Mouse (Mus musculus) midbrain, embryonic 11.5 days (tissue): ENCODE measurements around the gene Mta1. TPM values are rescaled to one million over a fixed set of nuclear protein-coding genes. Genes with fewer than 3 reads are reported as not detected.

Experiments used
- ATAC-seq: fragments of 200-750 bp; cut with Nextera tagmentation; 2 replicates; pipeline ENCODE4 v1.8.0; 2017; ENCODE audit warnings: moderate TSS enrichment, moderate library complexity; ENCODE audit not compliant: low FRiP score
- DNase-seq: peaks from one replicate; pipeline ENCODE4 v3.0.0; 2015; ENCODE audit warnings: low spot score; ENCODE audit errors: missing footprints
- H3K27ac ChIP-seq: fragments of 300-500 bp; sonication (generic); 2 replicates; pipeline ENCODE4 v1.5.1; 2014; ENCODE audit warnings: low read depth, low read length
- H3K27me3 ChIP-seq: fragments of 300-500 bp; sonication (generic); 2 replicates; pipeline ENCODE4 v1.6.1; 2014; ENCODE audit warnings: mild to moderate bottlenecking, low read length, moderate library complexity, mixed read lengths; ENCODE audit not compliant: control insufficient read depth, insufficient read depth
- H3K36me3 ChIP-seq: fragments of 300-500 bp; sonication (generic); 2 replicates; pipeline ENCODE4 v1.6.1; 2014; ENCODE audit warnings: mild to moderate bottlenecking, low read length, moderate library complexity, mixed read lengths; ENCODE audit not compliant: control insufficient read depth, insufficient read depth
- H3K4me1 ChIP-seq: fragments of 300-500 bp; sonication (generic); 2 replicates; pipeline ENCODE4 v1.6.1; 2014; ENCODE audit warnings: low read length; ENCODE audit not compliant: control insufficient read depth, insufficient read depth
- H3K4me2 ChIP-seq: fragments of 300-500 bp; sonication (generic); 2 replicates; pipeline ENCODE4 v1.6.1; 2014; ENCODE audit warnings: mild to moderate bottlenecking, moderate library complexity
- H3K4me3 ChIP-seq: fragments of 300-500 bp; sonication (generic); 2 replicates; pipeline ENCODE4 v1.5.1; 2014; ENCODE audit warnings: low read depth, low read length
- H3K9ac ChIP-seq: fragments of 300-500 bp; sonication (generic); 2 replicates; pipeline ENCODE4 v1.6.1; 2014; ENCODE audit warnings: low read length
- H3K9me3 ChIP-seq: fragments of 300-500 bp; sonication (generic); 2 replicates; pipeline ENCODE4 v1.6.1; 2016; ENCODE audit warnings: low read length; ENCODE audit not compliant: control insufficient read depth
- WGBS: fragments of 180-500 bp; shearing (Covaris S2); extraction: QIAGEN DNeasy Blood & Tissue Kit; methylation state at CpG from one replicate; pipeline ENCODE4 v1.1.7; 2014; 5-methylcytosine and 5-hydroxymethylcytosine counted together
- polyA plus RNA-seq: library from polyadenylated mRNA; unstranded; fragments of >200 nt; fragmentation: Nextera tagmentation; extraction: Ambion mirVana; gene quantifications from 2 replicates; pipeline ENCODE4 v1.2.1, GENCODE M21; 2014

Gene Mta1
- polyA plus RNA-seq, 1 experiment from 2014 or later, result 21.4 TPM

DNA sequence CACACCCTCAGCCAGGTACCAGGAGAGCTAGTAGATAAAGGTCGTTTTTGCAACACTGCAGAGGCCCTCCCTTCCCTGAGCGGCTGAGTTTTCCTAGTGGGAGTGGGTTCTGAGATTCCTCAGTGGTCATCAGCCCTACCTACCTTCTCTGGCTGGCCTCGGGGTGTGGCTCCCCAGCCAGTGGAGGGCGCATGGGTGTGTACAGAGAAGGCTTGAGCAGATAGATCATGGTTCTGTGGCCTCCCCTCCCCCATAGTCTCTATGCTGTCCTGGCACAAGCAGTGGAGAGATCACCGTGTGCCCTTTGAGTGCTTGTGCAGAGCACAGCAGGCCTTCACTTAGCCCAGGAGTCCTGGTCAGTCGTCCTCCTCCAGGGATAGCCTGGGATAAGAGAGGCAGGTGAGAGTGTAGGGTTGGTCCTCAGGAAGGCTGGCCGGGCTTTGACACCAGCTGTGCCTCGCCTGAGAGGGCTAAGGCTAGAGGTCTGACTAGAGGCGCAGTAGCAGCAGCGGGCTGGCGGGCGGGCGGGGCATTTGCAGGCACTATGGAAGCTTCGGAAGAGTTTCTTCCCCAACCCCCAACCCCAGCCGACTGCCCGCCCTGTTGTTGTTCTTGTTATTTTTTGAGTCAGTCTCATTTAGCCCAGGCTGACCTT lies 50.4 kb downstream of the Mta1 start:
- peaks cover 13% of the 10 kb centered on the region; the same call in 1 of the 2 replicates for H3K27me3 ChIP-seq
- WGBS, result 35% methylated on average over 16 of the region's 16 CpGs
- peak; percentile 84 for DNase-seq
- no peaks in the 10 kb centered on the region for H3K9me3 ChIP-seq
- H3K9ac ChIP-seq, result no peak overlapping the region
- H3K4me2 ChIP-seq, result no peak overlapping the region
- ATAC-seq, result no peak
- no peak overlapping the region for H3K4me3 ChIP-seq
- peaks cover 13% of the 10 kb centered on the region for H3K4me1 ChIP-seq
- no peak overlapping the region for H3K27ac ChIP-seq
- H3K36me3 ChIP-seq, result peaks cover 4% of the 10 kb centered on the region; the same call in 1 of the 2 replicates

DNA sequence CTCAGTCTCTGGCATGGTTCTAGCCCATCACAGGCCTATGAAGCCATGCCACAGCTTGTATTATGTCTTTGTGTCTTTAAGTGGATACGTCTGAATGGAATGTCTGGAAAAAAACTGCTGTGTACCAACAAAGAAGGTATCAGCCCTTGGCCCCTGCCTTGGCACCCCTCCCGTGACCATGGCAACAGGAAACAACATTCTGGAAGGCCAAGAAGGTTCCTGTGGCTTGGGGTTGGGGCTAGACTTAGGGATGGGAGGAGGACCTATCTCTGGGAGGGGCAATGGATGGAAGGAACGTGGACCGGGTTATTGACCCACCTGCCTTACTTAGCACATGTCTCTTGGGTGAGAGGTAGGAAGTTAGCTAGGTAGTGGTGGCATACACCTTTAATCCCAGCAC lies 51.3 kb downstream of the Mta1 start:
- H3K9me3 ChIP-seq, result no peaks in the 10 kb centered on the region
- H3K27me3 ChIP-seq, result peaks cover 13% of the 10 kb centered on the region; the same call in 1 of the 2 replicates
- WGBS, result 59% methylated on average over 4 of the region's 4 CpGs
- H3K9ac ChIP-seq, result 0 out of 2 replicates have a peak overlapping the region, but pooled peaks have one; percentile 5
- peaks cover 13% of the 10 kb centered on the region for H3K4me1 ChIP-seq
- no peak for DNase-seq
- no peak overlapping the region for H3K4me3 ChIP-seq
- peaks cover 4% of the 10 kb centered on the region; the same call in 1 of the 2 replicates for H3K36me3 ChIP-seq
- no peak for ATAC-seq
- H3K4me2 ChIP-seq, result no peak overlapping the region
- no peak overlapping the region for H3K27ac ChIP-seq

DNA sequence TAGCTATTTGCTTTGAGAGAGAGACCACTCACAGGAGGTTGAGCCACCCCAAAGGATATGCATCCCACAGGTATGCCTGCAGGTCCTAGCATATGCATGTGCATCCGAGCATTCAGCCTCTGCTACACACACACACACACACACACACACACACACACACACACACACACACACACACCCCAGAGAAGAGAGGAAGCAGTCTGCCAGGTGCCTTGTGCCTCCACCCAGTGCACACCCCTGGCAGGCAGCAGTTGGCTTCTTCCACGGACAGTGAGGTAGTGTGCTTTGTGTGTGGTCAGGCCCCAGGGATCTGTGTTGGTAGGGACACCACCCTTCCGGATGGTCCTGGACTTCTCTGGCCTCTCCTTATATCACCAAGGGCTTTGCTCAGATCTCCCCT lies 51.8 kb downstream of the Mta1 start:
- DNase-seq (peak; percentile 75), ATAC-seq (no peak)
- no peak overlapping the region for H3K9ac ChIP-seq
- no peak overlapping the region for H3K27ac ChIP-seq
- H3K4me2 ChIP-seq, result no peak overlapping the region
- 0 out of 2 replicates have a peak, but pooled peaks cover 2% of the 10 kb centered on the region for H3K36me3 ChIP-seq
- peaks cover 13% of the 10 kb centered on the region for H3K4me1 ChIP-seq
- H3K4me3 ChIP-seq, result no peak overlapping the region
- peaks cover 13% of the 10 kb centered on the region; the same call in 1 of the 2 replicates for H3K27me3 ChIP-seq
- 74% methylated on average over 3 of the region's 3 CpGs for WGBS
- no peaks in the 10 kb centered on the region for H3K9me3 ChIP-seq

DNA sequence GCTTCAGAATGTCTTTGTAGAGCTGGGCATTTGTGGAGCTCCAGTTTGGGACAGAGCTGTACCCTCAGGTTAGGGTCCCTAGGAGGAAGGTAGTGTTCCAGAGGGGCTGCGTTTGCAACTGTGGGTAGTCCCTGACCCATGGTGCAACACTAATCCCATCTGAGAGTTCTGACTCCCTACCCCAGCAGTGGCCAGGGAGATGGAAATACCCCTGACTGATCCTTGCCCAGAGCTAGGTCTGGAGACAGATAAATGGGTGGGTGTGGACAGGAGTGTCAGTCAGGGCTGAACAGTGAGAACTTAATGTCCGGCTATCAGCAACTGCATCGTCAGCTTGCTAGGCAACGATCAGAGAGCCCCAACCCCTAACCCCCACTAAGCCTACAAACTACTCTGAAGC lies 52.5 kb downstream of the Mta1 start:
- peaks cover 19% of the 10 kb centered on the region for H3K4me1 ChIP-seq
- H3K27me3 ChIP-seq, result peaks cover 13% of the 10 kb centered on the region; the same call in 1 of the 2 replicates
- H3K36me3 ChIP-seq, result no peaks in the 10 kb centered on the region
- WGBS, result 78% methylated on average over 4 of the region's 4 CpGs
- DNase-seq (no peak), ATAC-seq (no peak)
- no peak overlapping the region for H3K9ac ChIP-seq
- H3K27ac ChIP-seq, result no peak overlapping the region
- H3K4me2 ChIP-seq, result no peak overlapping the region
- H3K4me3 ChIP-seq, result no peak overlapping the region
- no peaks in the 10 kb centered on the region for H3K9me3 ChIP-seq

DNA sequence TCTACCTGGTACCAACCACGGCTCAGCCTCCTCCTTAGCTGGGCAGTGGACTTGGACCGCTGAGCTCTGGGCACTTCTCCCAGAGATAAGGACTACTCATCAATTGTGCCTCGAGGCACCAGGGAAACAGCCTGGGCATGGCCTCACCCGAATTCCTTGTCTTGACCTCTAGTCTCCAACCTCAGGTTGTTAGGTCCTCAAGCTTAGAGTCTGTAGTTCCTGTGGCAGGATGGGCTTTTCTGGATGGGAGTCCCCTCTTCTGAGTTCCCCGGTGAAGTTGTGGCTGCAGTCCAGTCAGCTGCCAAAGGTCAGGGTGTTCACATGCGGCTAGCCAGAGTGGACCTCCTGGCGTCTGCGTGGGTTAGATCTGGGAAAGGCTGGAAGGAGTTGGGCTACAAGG lies 53.0 kb downstream of the Mta1 start:
- no peak overlapping the region for H3K4me2 ChIP-seq
- peaks cover 19% of the 10 kb centered on the region for H3K4me1 ChIP-seq
- H3K27ac ChIP-seq, result no peak overlapping the region
- ATAC-seq (no peak), DNase-seq (no peak)
- H3K9ac ChIP-seq, result no peak overlapping the region
- H3K9me3 ChIP-seq, result no peaks in the 10 kb centered on the region
- no peak overlapping the region for H3K4me3 ChIP-seq
- H3K27me3 ChIP-seq, result peaks cover 13% of the 10 kb centered on the region; the same call in 1 of the 2 replicates
- WGBS, result 83% methylated on average over 8 of the region's 8 CpGs
- no peaks in the 10 kb centered on the region for H3K36me3 ChIP-seq

DNA sequence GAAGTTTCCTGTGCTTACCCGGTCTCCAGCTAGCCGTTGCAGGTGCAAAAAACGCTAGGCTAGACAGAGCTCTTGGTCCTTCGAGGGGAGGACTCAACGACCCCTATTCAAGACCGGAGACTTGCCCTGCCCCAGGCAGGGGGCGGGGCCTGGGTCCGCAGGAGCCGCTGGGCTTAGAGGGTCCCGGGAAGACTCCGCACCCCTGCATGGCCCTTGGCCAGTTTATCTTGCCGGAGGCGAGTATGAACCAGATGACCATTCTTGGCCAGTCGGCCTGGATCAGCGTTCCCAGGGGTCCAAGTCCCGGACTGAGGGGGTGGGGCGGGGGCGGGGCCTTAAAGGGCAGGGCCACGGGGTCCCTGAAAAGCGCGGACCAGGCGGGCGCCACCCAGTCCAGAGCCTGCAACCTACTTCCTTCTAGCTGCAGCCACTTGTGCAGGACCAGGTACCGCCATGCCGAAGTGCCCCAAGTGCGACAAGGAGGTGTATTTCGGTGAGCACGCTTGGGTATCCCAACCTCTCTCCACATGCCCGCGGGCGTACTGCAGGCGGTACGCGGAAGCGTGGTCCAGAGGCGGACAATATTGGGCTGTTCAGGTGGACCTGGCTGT lies 53.7 kb downstream of the Mta1 start:
- Histone ChIP-seq H3K9ac (peak overlapping the region; percentile 29), H3K27ac (no peak overlapping the region), H3K9me3 (no peaks in the 10 kb centered on the region), H3K4me1 (peaks cover 15% of the 10 kb centered on the region), H3K27me3 (peaks cover 13% of the 10 kb centered on the region; the same call in 1 of the 2 replicates), H3K4me2 (peak overlapping the region; percentile 53), H3K4me3 (peak overlapping the region; percentile 39), H3K36me3 (no peaks in the 10 kb centered on the region)
- under 1% methylated on average over 36 of the region's 36 CpGs for WGBS
- DNase-seq (peak; percentile 94), ATAC-seq (no peak)

DNA sequence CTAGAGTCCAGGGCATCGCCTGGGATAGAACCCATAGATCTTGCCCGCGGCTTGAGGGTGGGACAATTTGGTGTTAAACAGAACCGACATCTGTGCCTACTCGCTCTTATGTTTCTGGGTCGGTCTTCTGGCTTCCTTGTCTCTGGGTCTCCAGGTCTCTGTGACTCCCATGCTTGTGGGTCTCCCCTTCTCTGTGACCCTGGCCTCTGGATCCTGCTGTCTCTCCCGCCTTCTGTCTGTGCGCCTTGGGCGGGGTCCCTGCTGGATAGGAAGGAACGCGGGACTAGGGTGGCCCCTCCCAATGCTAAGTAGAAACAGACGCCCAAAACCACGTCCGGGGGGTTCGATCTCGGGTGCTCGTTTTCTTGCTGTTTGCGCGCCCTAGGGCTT lies 54.2 kb downstream of the Mta1 start:
- peak overlapping the region; percentile 29 for H3K9ac ChIP-seq
- H3K36me3 ChIP-seq, result no peaks in the 10 kb centered on the region
- H3K4me2 ChIP-seq, result peak overlapping the region; percentile 53
- H3K4me1 ChIP-seq, result peaks cover 20% of the 10 kb centered on the region
- ATAC-seq (no peak), DNase-seq (no peak)
- WGBS, result 25% methylated on average over 19 of the region's 19 CpGs
- peak overlapping the region; percentile 39 for H3K4me3 ChIP-seq
- H3K9me3 ChIP-seq, result no peaks in the 10 kb centered on the region
- no peak overlapping the region for H3K27ac ChIP-seq
- peaks cover 13% of the 10 kb centered on the region; the same call in 1 of the 2 replicates for H3K27me3 ChIP-seq

DNA sequence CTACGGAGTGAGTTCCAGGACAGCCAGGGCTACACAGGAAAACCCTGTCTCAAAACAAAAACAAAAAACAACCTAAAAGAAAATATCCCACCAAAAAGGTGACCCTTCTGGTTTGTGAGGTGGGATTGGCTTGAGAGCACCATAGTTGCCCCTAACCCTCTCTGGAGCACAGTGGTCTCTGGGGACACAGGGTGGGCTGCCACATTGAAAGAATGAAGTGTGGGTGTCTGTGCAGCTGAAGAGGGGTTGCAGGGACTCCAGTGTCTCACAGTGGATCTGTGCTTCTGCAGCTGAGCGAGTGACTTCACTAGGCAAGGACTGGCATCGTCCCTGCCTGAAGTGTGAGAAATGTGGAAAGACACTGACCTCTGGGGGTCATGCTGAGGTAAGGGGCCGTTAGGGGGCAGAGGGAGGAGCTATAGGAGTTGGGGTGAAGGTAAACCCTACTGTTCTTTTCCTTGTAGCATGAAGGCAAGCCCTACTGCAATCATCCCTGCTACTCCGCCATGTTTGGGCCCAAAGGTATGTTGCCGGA lies 55.0 kb downstream of the Mta1 start:
- 84% methylated on average over 6 of the region's 6 CpGs for WGBS
- H3K9me3 ChIP-seq, result no peaks in the 10 kb centered on the region
- peaks cover 23% of the 10 kb centered on the region for H3K4me1 ChIP-seq
- H3K9ac ChIP-seq, result no peak overlapping the region
- H3K4me2 ChIP-seq, result no peak overlapping the region
- ATAC-seq, result no peak
- no peak overlapping the region for H3K4me3 ChIP-seq
- DNase-seq, result peak; percentile 70
- peaks cover 13% of the 10 kb centered on the region; the same call in 1 of the 2 replicates for H3K27me3 ChIP-seq
- no peak overlapping the region for H3K27ac ChIP-seq
- no peaks in the 10 kb centered on the region for H3K36me3 ChIP-seq

DNA sequence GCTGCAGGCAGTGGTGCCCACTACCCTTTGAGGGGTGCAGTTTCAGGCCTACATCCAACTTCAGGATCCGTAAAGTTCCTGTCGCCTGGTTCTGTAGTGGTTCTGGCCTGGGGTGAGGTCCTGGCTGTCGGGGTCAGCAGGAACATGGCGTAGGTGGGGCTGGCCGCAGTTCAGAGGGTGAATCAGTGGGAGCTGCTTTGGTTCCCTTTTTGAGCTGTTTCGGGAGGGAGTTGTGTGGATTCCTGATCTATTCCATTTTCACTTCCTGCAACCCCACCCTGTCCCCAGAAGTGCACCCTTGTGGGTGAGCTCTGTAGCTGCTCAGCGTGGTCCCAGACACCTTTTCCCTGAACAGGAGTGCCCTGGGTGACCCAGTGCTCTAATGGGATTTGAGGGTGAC lies 55.9 kb downstream of the Mta1 start:
- no peak overlapping the region for H3K4me2 ChIP-seq
- 88% methylated on average over 7 of the region's 7 CpGs for WGBS
- H3K4me1 ChIP-seq, result peaks cover 23% of the 10 kb centered on the region
- no peaks in the 10 kb centered on the region for H3K9me3 ChIP-seq
- H3K36me3 ChIP-seq, result no peaks in the 10 kb centered on the region
- no peak overlapping the region for H3K9ac ChIP-seq
- peaks cover 13% of the 10 kb centered on the region; the same call in 1 of the 2 replicates for H3K27me3 ChIP-seq
- H3K27ac ChIP-seq, result no peak overlapping the region
- no peak for ATAC-seq
- DNase-seq, result peak; percentile 83
- no peak overlapping the region for H3K4me3 ChIP-seq
